Mouse (Mus musculus) liver (tissue): Measurements from ENCODE around the gene Dstyk.
"Not testable (repeated sequence)": the region's sequence is repeated elsewhere in the genome, so short reads cannot be mapped to it uniquely, and the experiment has no call there.

Experiments
- DNase-seq: peaks from one replicate; pipeline ENCODE4 v3.0.0-alpha.2; 2020; ENCODE audit warnings: mixed read lengths

Dstyk gene

GRCm38 (mm10) chr1:132437389-132437788 is 20.0 kb downstream of the Dstyk start:
- DNase-seq = no peak

- DNase-seq = no peak
Measured at GRCm38 (mm10) chr1:132440896-132441435, 23.6 kb downstream of the Dstyk start.

GRCm38 (mm10) chr1:132449742-132450141 is 32.4 kb downstream of the Dstyk start:
- no peak for DNase-seq

- no peak for DNase-seq
Measured at GRCm38 (mm10) chr1:132464651-132465050, 47.3 kb downstream of the Dstyk start.

GRCm38 (mm10) chr1:132468926-132469325 is 51.6 kb downstream of the Dstyk start:
- no peak for DNase-seq

GRCm38 (mm10) chr1:132469519-132469918 is 52.2 kb downstream of the Dstyk start:
- no peak for DNase-seq

GRCm38 (mm10) chr1:132470031-132470430 is 52.7 kb downstream of the Dstyk start:
- not testable (repeated sequence) for DNase-seq

GRCm38 (mm10) chr1:132471032-132471431 is 53.7 kb downstream of the Dstyk start:
- no peak for DNase-seq

- no peak for DNase-seq
Measured at GRCm38 (mm10) chr1:132471499-132471898, 54.1 kb downstream of the Dstyk start.

GRCm38 (mm10) chr1:132472537-132472936 is 55.2 kb downstream of the Dstyk start:
- no peak for DNase-seq

- DNase-seq = no peak
Measured at GRCm38 (mm10) chr1:132474496-132474895, 57.1 kb downstream of the Dstyk start.

GRCm38 (mm10) chr1:132476575-132476927 is 59.2 kb downstream of the Dstyk start:
- DNase-seq = peak; percentile 9

GRCm38 (mm10) chr1:132476928-132477691 is 59.8 kb downstream of the Dstyk start, which contains the start of gene Rbbp5:
Rbbp5 (plus strand) TSS chr1:132477365.
- DNase-seq = peak; percentile 89

- DNase-seq = no peak
Measured at GRCm38 (mm10) chr1:132479438-132479837, 62.1 kb downstream of the Dstyk start.

GRCm38 (mm10) chr1:132481619-132482018 is 64.3 kb downstream of the Dstyk start:
- DNase-seq = no peak

- no peak for DNase-seq
Measured at GRCm38 (mm10) chr1:132483234-132483633, 65.9 kb downstream of the Dstyk start.

- no peak for DNase-seq
Measured at GRCm38 (mm10) chr1:132483759-132484158, 66.4 kb downstream of the Dstyk start.

- no peak for DNase-seq
Measured at GRCm38 (mm10) chr1:132500535-132500934, 83.2 kb downstream of the Dstyk start.

- DNase-seq = no peak
Measured at GRCm38 (mm10) chr1:132505155-132505554, 87.8 kb downstream of the Dstyk start.

- DNase-seq = no peak
Measured at GRCm38 (mm10) chr1:132506058-132506457, 88.7 kb downstream of the Dstyk start, which contains the start of gene Tmem81. Tmem81 (plus strand) TSS chr1:132506230.

- no peak for DNase-seq
Measured at GRCm38 (mm10) chr1:132506656-132507055, 89.3 kb downstream of the Dstyk start.

GRCm38 (mm10) chr1:132509771-132510170 is 92.4 kb downstream of the Dstyk start:
- DNase-seq = no peak

- DNase-seq = no peak
Measured at GRCm38 (mm10) chr1:132511521-132511920, 94.2 kb downstream of the Dstyk start.

- no peak for DNase-seq
Measured at GRCm38 (mm10) chr1:132512106-132512505, 94.8 kb downstream of the Dstyk start.

GRCm38 (mm10) chr1:132515339-132515738 is 98.0 kb downstream of the Dstyk start:
- DNase-seq = no peak
